Mouse (Mus musculus): ENCODE measurements around the gene Cenpa. TPM values are rescaled to one million over a fixed set of nuclear protein-coding genes. Genes with fewer than 3 reads are reported as not detected.

The Cenpa gene
- total RNA-seq, 2 experiments from 2014 or later, result 42.0 to 43.0 TPM

- intact Hi-C loops (cut with DNase I), result loop anchor here (5.0 kb wide), 1 partner anchor 289 kb away; no protein-coding TSS in a partner anchor
Measured at GRCm38 (mm10) chr5:30713691-30714090, 47.1 kb downstream of the Cenpa start.

GRCm38 (mm10) chr5:30716311-30716710 is 49.7 kb downstream of the Cenpa start:
- intact Hi-C loops (cut with DNase I), result no loop called here

More at GRCm38 (mm10) chr5:30713691-30714090, 47.1 kb downstream of the Cenpa start:
- DNase-seq (ENCODE audit: low spot score), result no peak

GRCm38 (mm10) chr5:30717506-30717905 is 50.9 kb downstream of the Cenpa start:
- intact Hi-C loops (cut with DNase I), result no loop called here
- DNase-seq (ENCODE audit: low spot score), result no peak

More at GRCm38 (mm10) chr5:30716311-30716710, 49.7 kb downstream of the Cenpa start:
- no peak for DNase-seq (ENCODE audit: low spot score)

- DNase-seq (ENCODE audit: low spot score), result no peak
- intact Hi-C loops (cut with DNase I), result no loop called here
Measured at GRCm38 (mm10) chr5:30717991-30718703, 51.6 kb downstream of the Cenpa start.

GRCm38 (mm10) chr5:30721935-30722334 is 55.4 kb downstream of the Cenpa start:
- intact Hi-C loops (cut with DNase I), result no loop called here
- no peak for DNase-seq (ENCODE audit: low spot score)

Small RNA genes lying within 50 kb of the gene (microRNA-seq; reads per million reads assigned to microRNA genes)
- gene Mir5625, result not detected

Other genes with a start within 250 kb of the Cenpa start
- gene Otof, start 204.8 kb upstream of the Cenpa start, total RNA-seq (2021), result not detected
- gene 1700001C02Rik, start 200.7 kb upstream of the Cenpa start, total RNA-seq (2021), result not detected
- not detected for gene Cib4, start 120.9 kb upstream of the Cenpa start, total RNA-seq (2021)
- 100 to 1,000 TPM; 250 to 251 TPM for gene Kcnk3, start 78.6 kb upstream of the Cenpa start, total RNA-seq (2021)
- 10 to 100 TPM; 44.1 to 47.2 TPM for gene Slc35f6, start 18.8 kb upstream of the Cenpa start, total RNA-seq (2021)
- gene Dpysl5, start 44.8 kb downstream of the Cenpa start, total RNA-seq (2021), result under 1 TPM; 0.29 to 0.45 TPM
- 10 to 100 TPM; 31.1 to 32.4 TPM for gene Mapre3, start 147.9 kb downstream of the Cenpa start, total RNA-seq (2021)
- 10 to 100 TPM; 36.5 to 39.1 TPM for gene Tmem214, start 201.2 kb downstream of the Cenpa start, total RNA-seq (2021)
- gene Agbl5, start 221.9 kb downstream of the Cenpa start, total RNA-seq (2021), result 1 to 10 TPM; 5.9 to 6.8 TPM
- 100 to 1,000 TPM; 142 to 150 TPM for gene Ost4, start 241.0 kb downstream of the Cenpa start, total RNA-seq (2021)
- 10 to 100 TPM; 27.6 to 29.7 TPM for gene Emilin1, start 246.6 kb downstream of the Cenpa start, total RNA-seq (2021)